Mouse (Mus musculus) stomach, embryonic 16.5 days (tissue): ENCODE measurements around the gene Pfkfb1. TPM values are rescaled to one million over a fixed set of nuclear protein-coding genes. Genes with fewer than 3 reads are reported as not detected.

Experiments used
- ATAC-seq: fragments of 200-750 bp; cut with Nextera tagmentation; 2 replicates; pipeline ENCODE4 v1.8.0; 2017; ENCODE audit warnings: moderate number of reproducible peaks, moderate TSS enrichment; ENCODE audit not compliant: insufficient read depth, low FRiP score
- H3K27ac ChIP-seq: fragments of 300-500 bp; sonication (generic); 2 replicates; pipeline ENCODE4 v1.5.1; 2014; ENCODE audit warnings: low read length
- H3K27me3 ChIP-seq: fragments of 300-500 bp; sonication (generic); 2 replicates; pipeline ENCODE4 v1.6.1; 2014; ENCODE audit warnings: low read length, control low read depth, mixed read lengths; ENCODE audit not compliant: control insufficient read depth, insufficient read depth
- H3K36me3 ChIP-seq: fragments of 300-500 bp; sonication (generic); 2 replicates; pipeline ENCODE4 v1.6.1; 2014; ENCODE audit warnings: low read length; ENCODE audit not compliant: control insufficient read depth, insufficient read depth
- H3K4me1 ChIP-seq: fragments of 300-500 bp; sonication (generic); 2 replicates; pipeline ENCODE4 v1.6.1; 2014; ENCODE audit warnings: low read length, control low read depth, mixed read lengths; ENCODE audit not compliant: control insufficient read depth, insufficient read depth
- H3K4me2 ChIP-seq: fragments of 300-500 bp; sonication (generic); 2 replicates; pipeline ENCODE4 v1.6.1; 2014; ENCODE audit warnings: low read depth, low read length, mixed read lengths
- H3K4me3 ChIP-seq: fragments of 300-500 bp; sonication (generic); replicated peaks from 2 replicates; pipeline ENCODE4 v1.5.1; 2014; ENCODE audit warnings: mild to moderate bottlenecking, low read length
- H3K9ac ChIP-seq: fragments of 300-500 bp; sonication (generic); 2 replicates; pipeline ENCODE4 v1.6.1; 2014; ENCODE audit warnings: low read length
- H3K9me3 ChIP-seq: fragments of 300-500 bp; sonication (generic); replicated peaks from 2 replicates; pipeline ENCODE4 v1.6.1; 2016; ENCODE audit warnings: low read length, control low read depth; ENCODE audit not compliant: control insufficient read depth
- WGBS: fragments of 180-500 bp; shearing (Covaris S2); extraction: QIAGEN DNeasy Blood & Tissue Kit; methylation state at CpG from one replicate; pipeline ENCODE4 v1.1.7; 2014; 5-methylcytosine and 5-hydroxymethylcytosine counted together
- polyA plus RNA-seq: library from polyadenylated mRNA; unstranded; fragments of >200 nt; fragmentation: Nextera tagmentation; extraction: Ambion mirVana; gene quantifications from 2 replicates; pipeline ENCODE4 v1.2.1, GENCODE M21; 2015

The Pfkfb1 gene
- 4.6 and 6.1 TPM in 2 replicates for polyA plus RNA-seq

- Histone ChIP-seq H3K4me1 (no peaks in the 10 kb centered on the region), H3K9ac (peak within 1 kb of the TSS; percentile 76), H3K36me3 (no peaks in the 10 kb centered on the region), H3K27me3 (no peaks in the 10 kb centered on the region), H3K9me3 (no peaks in the 10 kb centered on the region), H3K27ac (peak within 1 kb of the TSS; percentile 87), H3K4me2 (peak within 1 kb of the TSS; percentile 57), H3K4me3 (peak within 1 kb of the TSS; percentile 66)
- ATAC-seq, result peak; percentile 97
- 22% methylated on average over 35 of the region's 35 CpGs for WGBS
Measured at GRCm38 (mm10) chrX:150588023-150588764, at the start of gene Pfkfb1. Pfkfb1 (plus strand) TSS chrX:150588229.

- no peaks in the 10 kb centered on the region for H3K27me3 ChIP-seq
- no peak for ATAC-seq
- H3K4me2 ChIP-seq, result no peak overlapping the region
- H3K36me3 ChIP-seq, result no peaks in the 10 kb centered on the region
- H3K9me3 ChIP-seq, result no peaks in the 10 kb centered on the region
- 86% methylated on average over 2 of the region's 2 CpGs for WGBS
- H3K4me1 ChIP-seq, result no peaks in the 10 kb centered on the region
- H3K9ac ChIP-seq, result no peak overlapping the region
- H3K4me3 ChIP-seq, result no peak overlapping the region
- H3K27ac ChIP-seq, result no peak overlapping the region
Measured at GRCm38 (mm10) chrX:150540111-150540510, 47.9 kb upstream of the Pfkfb1 start.

GRCm38 (mm10) chrX:150541684-150542083 is 46.3 kb upstream of the Pfkfb1 start:
- no peak for ATAC-seq
- H3K9me3 ChIP-seq, result no peaks in the 10 kb centered on the region
- no peaks in the 10 kb centered on the region for H3K36me3 ChIP-seq
- H3K4me2 ChIP-seq, result no peak overlapping the region
- H3K27me3 ChIP-seq, result no peaks in the 10 kb centered on the region
- no peak overlapping the region for H3K27ac ChIP-seq
- H3K9ac ChIP-seq, result no peak overlapping the region
- H3K4me1 ChIP-seq, result no peaks in the 10 kb centered on the region
- H3K4me3 ChIP-seq, result no peak overlapping the region

- no peaks in the 10 kb centered on the region for H3K36me3 ChIP-seq
- H3K4me2 ChIP-seq, result no peak within 1 kb of the TSS
- 6% methylated on average over 2 of the region's 5 CpGs for WGBS
- H3K9ac ChIP-seq, result no peak within 1 kb of the TSS
- H3K9me3 ChIP-seq, result no peaks in the 10 kb centered on the region
- H3K27ac ChIP-seq, result no peak within 1 kb of the TSS
- no peak for ATAC-seq
- no peaks in the 10 kb centered on the region; the same call in 1 of the 2 replicates for H3K27me3 ChIP-seq
- H3K4me3 ChIP-seq, result no peak within 1 kb of the TSS
- no peaks in the 10 kb centered on the region for H3K4me1 ChIP-seq
Measured at GRCm38 (mm10) chrX:150547239-150547638, 40.8 kb upstream of the Pfkfb1 start, which contains the start of gene Alas2. Alas2 (plus strand) TSS chrX:150547375.

DNA sequence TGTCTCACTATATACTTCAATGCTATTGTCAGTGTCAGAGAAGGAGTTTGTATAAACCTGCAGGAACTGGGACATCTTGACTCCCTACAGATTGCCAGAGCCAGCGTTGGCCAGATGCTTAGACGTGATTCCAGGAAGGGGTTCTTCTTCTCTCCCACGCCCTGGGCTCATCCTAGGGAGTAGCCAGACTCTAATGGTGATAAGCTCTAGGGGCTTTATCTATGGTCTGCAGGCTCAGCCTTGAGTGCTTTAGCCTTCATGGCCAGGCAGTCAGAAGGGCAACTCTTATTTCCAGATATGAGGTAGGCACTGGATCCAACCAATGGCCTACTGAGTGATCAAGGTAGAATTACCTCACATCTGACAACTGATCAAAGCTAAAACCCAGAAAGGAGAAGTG is 38.4 kb upstream of the Pfkfb1 start:
- Histone ChIP-seq H3K4me2 (no peak overlapping the region), H3K4me1 (no peaks in the 10 kb centered on the region), H3K27ac (no peak overlapping the region), H3K36me3 (no peaks in the 10 kb centered on the region), H3K4me3 (no peak overlapping the region), H3K9ac (no peak overlapping the region), H3K27me3 (no peaks in the 10 kb centered on the region; the same call in 1 of the 2 replicates), H3K9me3 (no peaks in the 10 kb centered on the region)
- peak; percentile 58; the same call in 1 of the 2 replicates for ATAC-seq
- 78% methylated on average over 3 of the region's 3 CpGs for WGBS

- Histone ChIP-seq H3K4me2 (no peak overlapping the region), H3K4me3 (no peak overlapping the region), H3K9me3 (no peaks in the 10 kb centered on the region), H3K4me1 (no peaks in the 10 kb centered on the region), H3K9ac (no peak overlapping the region), H3K27me3 (no peaks in the 10 kb centered on the region; the same call in 1 of the 2 replicates), H3K36me3 (no peaks in the 10 kb centered on the region), H3K27ac (no peak overlapping the region)
- ATAC-seq, result no peak
- 91% methylated on average over 2 of the region's 2 CpGs for WGBS
Measured at GRCm38 (mm10) chrX:150551986-150552385, 36.0 kb upstream of the Pfkfb1 start.

DNA sequence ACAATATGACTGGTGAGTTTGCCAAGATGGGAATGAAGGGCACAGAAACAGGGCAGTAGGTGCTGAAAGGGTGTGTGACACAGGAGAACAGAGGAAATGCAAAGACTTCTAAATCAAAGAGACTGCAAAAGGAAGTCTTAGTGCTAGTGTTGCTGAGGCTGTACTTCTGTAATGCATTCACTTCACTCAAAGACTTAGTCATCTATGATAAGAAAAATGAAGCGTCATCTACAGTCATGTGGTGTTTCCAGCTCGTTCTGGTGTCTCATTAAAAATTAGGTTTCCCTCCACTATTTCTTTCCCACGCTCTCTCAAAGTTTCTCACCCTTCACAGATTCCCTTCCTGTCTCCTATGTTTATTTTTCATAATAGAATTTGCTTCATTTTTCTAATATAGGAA is 34.0 kb upstream of the Pfkfb1 start:
- H3K4me3 ChIP-seq, result no peak overlapping the region

GRCm38 (mm10) chrX:150564644-150565357 is 23.2 kb upstream of the Pfkfb1 start:
- H3K4me2 ChIP-seq, result no peak overlapping the region
- H3K36me3 ChIP-seq, result no peaks in the 10 kb centered on the region
- H3K4me1 ChIP-seq, result no peaks in the 10 kb centered on the region
- no peak overlapping the region for H3K4me3 ChIP-seq
- no peak overlapping the region for H3K9ac ChIP-seq
- no peaks in the 10 kb centered on the region; the same call in 1 of the 2 replicates for H3K27me3 ChIP-seq
- no peaks in the 10 kb centered on the region for H3K9me3 ChIP-seq
- ATAC-seq, result no peak
- WGBS, result 80% methylated on average over 12 of the region's 12 CpGs
- no peak overlapping the region for H3K27ac ChIP-seq

More for the DNA sequence above, 34.0 kb upstream of the Pfkfb1 start:
- Histone ChIP-seq H3K9ac (no peak overlapping the region), H3K9me3 (no peaks in the 10 kb centered on the region), H3K27me3 (no peaks in the 10 kb centered on the region), H3K36me3 (no peaks in the 10 kb centered on the region), H3K4me1 (no peaks in the 10 kb centered on the region), H3K4me2 (no peak overlapping the region), H3K27ac (no peak overlapping the region)
- no peak for ATAC-seq
- WGBS, result 89% methylated on average over 3 of the region's 3 CpGs

- no peak for ATAC-seq
Measured at GRCm38 (mm10) chrX:150581921-150582320, 6.1 kb upstream of the Pfkfb1 start.

More at GRCm38 (mm10) chrX:150581921-150582320, 6.1 kb upstream of the Pfkfb1 start:
- no peaks in the 10 kb centered on the region for H3K36me3 ChIP-seq
- no peak overlapping the region for H3K9ac ChIP-seq
- H3K27me3 ChIP-seq, result no peaks in the 10 kb centered on the region
- no peaks in the 10 kb centered on the region for H3K9me3 ChIP-seq
- H3K4me1 ChIP-seq, result no peaks in the 10 kb centered on the region
- no peak overlapping the region for H3K4me2 ChIP-seq
- H3K27ac ChIP-seq, result no peak overlapping the region
- H3K4me3 ChIP-seq, result no peak overlapping the region
